Comparison of ENCODE assay signal across 10 mouse cellular contexts in the genomic region with DNA sequence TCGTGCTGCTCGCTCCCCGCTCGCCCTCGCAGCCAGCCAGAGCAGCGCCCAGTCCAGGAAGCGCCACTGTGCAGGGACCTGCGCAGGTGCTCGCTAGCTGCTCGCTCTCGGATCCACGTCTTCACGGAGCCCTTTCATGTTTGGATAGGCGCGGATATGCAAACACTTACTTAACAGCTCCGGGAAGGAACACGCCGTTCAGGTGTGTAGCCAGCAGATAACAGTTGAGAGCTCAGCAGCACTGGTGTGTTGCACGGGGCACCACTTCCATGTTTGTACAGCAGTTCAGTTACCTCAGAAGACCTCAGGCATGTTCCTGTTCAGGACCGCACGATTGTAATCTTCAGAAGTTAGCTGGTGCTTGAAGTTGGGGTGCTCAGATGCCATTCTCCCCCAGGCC. TPM values are rescaled to one million over a fixed set of nuclear protein-coding genes. Genes with fewer than 3 reads are reported as not detected.
DNase-seq lines count a peak whose midpoint lies in the region; ATAC-seq and TF ChIP-seq lines count a peak whose summit lies in the region.
"Had no signal": no experiment of that assay in that cellular context is flagged by ENCODE, and none has a peak within 500 bp of the region (broad histone marks: within the 10 kb centered on the region; RNA-seq: fewer than 3 reads in every experiment).

No protein-coding gene starts in this region.

- peaks cover 2% of the 10 kb centered on the region; the same call in 1 of the 2 replicates for H3K4me1 ChIP-seq in spleen, adult 2 months (ENCODE audit: control insufficient read depth, insufficient read depth, insufficient read length)
- peaks cover 9% of the 10 kb centered on the region; the same call in 1 of the 2 replicates for H3K4me1 ChIP-seq in intestine, embryonic 15.5 days (replicated peaks)
- H3K4me1 ChIP-seq in hindbrain, embryonic 11.5 days (replicated peaks; ENCODE audit: control insufficient read depth, insufficient read depth, low read length), result no peaks in the 10 kb centered on the region
- H3K4me1 ChIP-seq: midbrain, embryonic 15.5 days had no signal

- H3K27ac ChIP-seq in spleen, adult 2 months (ENCODE audit: insufficient read depth, low read length), result peak overlapping the region; percentile 52; the same call in 1 of the 2 replicates
- 0 out of 2 replicates have a peak overlapping the region, but pooled peaks have one; percentile 36 for H3K27ac ChIP-seq in intestine, embryonic 15.5 days
- H3K27ac ChIP-seq in hindbrain, embryonic 11.5 days (ENCODE audit: low read depth, low read length), result no peak overlapping the region
- no peak overlapping the region for H3K27ac ChIP-seq in layer of hippocampus, adult 2 months
- H3K27ac ChIP-seq: midbrain, embryonic 15.5 days had no signal

- DNase-seq in spleen, adult 2 months (ENCODE audit: low read depth in 1 of 2, low spot score in 2 of 2), result no peak
- no peak for DNase-seq in spleen, postnatal 10 days (ENCODE audit: low spot score in 2 of 2)
- no peak for DNase-seq in hindbrain, embryonic 11.5 days (ENCODE audit: low spot score)
- no peak for DNase-seq in layer of hippocampus, adult 2 months (ENCODE audit: low spot score in 2 of 2)
- DNase-seq in gastrocnemius, postnatal 4 days (ENCODE audit: low spot score in 2 of 2), result no peak
- DNase-seq in gastrocnemius, postnatal 14 days, result no peak
- DNase-seq: cerebellum, adult 9-11 months had no signal

- intact Hi-C loops in gastrocnemius, postnatal 14 days (cut with DNase I; ENCODE audit: low total_unique reads), result no loop called here

- no peaks in the 10 kb centered on the region for H3K27me3 ChIP-seq in spleen, adult 2 months (ENCODE audit: control insufficient read depth, insufficient read depth, low read length)
- no peaks in the 10 kb centered on the region for H3K27me3 ChIP-seq in intestine, embryonic 15.5 days (replicated peaks)
- no peaks in the 10 kb centered on the region for H3K27me3 ChIP-seq in hindbrain, embryonic 11.5 days (ENCODE audit: control insufficient read depth, insufficient read depth, low read length)
- H3K27me3 ChIP-seq: midbrain, embryonic 15.5 days had no signal

- peak; percentile 95 for ATAC-seq in intestine, embryonic 15.5 days
- ATAC-seq in megakaryocyte progenitor cell, adult 5-6 weeks (replicated peaks; ENCODE audit: poor library complexity), result peak; percentile 64
- ATAC-seq in hindbrain, embryonic 11.5 days (ENCODE audit: low FRiP score), result no peak
- ATAC-seq: midbrain, embryonic 15.5 days had no signal

- H3K9ac ChIP-seq in intestine, embryonic 15.5 days, result no peak overlapping the region
- H3K9ac ChIP-seq in hindbrain, embryonic 11.5 days (ENCODE audit: low read depth, low read length), result no peak overlapping the region
- H3K9ac ChIP-seq: midbrain, embryonic 15.5 days had no signal

- H3K9me3 ChIP-seq in intestine, embryonic 15.5 days, result no peaks in the 10 kb centered on the region
- H3K9me3 ChIP-seq in hindbrain, embryonic 11.5 days (ENCODE audit: control insufficient read depth, low read length), result no peaks in the 10 kb centered on the region
- H3K9me3 ChIP-seq: midbrain, embryonic 15.5 days had no signal

- H3K4me3 ChIP-seq in spleen, adult 2 months (ENCODE audit: extremely low read depth, insufficient read depth, insufficient read length), result peak overlapping the region; percentile 38; the same call in 1 of the 2 replicates
- H3K4me3 ChIP-seq in intestine, embryonic 15.5 days (replicated peaks), result no peak overlapping the region
- no peak overlapping the region for H3K4me3 ChIP-seq in hindbrain, embryonic 11.5 days (ENCODE audit: low read depth, low read length)
- H3K4me3 ChIP-seq in layer of hippocampus, adult 2 months, result no peak overlapping the region
- H3K4me3 ChIP-seq: midbrain, embryonic 15.5 days had no signal

- WGBS in spleen, adult 2 months, result 58% methylated on average over 21 of the region's 21 CpGs
- WGBS in intestine, embryonic 15.5 days, result 67% methylated on average over 21 of the region's 21 CpGs
- 97% methylated on average over 21 of the region's 21 CpGs for WGBS in hindbrain, embryonic 11.5 days

- no peak overlapping the region for H3K4me2 ChIP-seq in intestine, embryonic 15.5 days (replicated peaks)
- no peak overlapping the region for H3K4me2 ChIP-seq in hindbrain, embryonic 11.5 days (replicated peaks; ENCODE audit: low read depth, low read length)
- H3K4me2 ChIP-seq: midbrain, embryonic 15.5 days had no signal

- H3K36me3 ChIP-seq in spleen, adult 2 months (ENCODE audit: control insufficient read depth, insufficient read depth, low read length), result peaks cover 27% of the 10 kb centered on the region
- peaks cover 29% of the 10 kb centered on the region for H3K36me3 ChIP-seq in intestine, embryonic 15.5 days
- H3K36me3 ChIP-seq in hindbrain, embryonic 11.5 days (ENCODE audit: control insufficient read depth, insufficient read depth, low read length), result peaks cover 4% of the 10 kb centered on the region; the same call in 1 of the 2 replicates

- TF ChIP-seq CTCF in spleen, adult 2 months (IDR thresholded peaks at IDR 0.05; ENCODE audit: extremely low read depth, insufficient read depth, insufficient read length, insufficient replicate concordance), result no peak
- TF ChIP-seq CTCF in layer of hippocampus, adult 2 months (conservative IDR thresholded peaks at IDR 0.05), result no peak

- no peak for TF ChIP-seq POLR2A in spleen, adult 2 months (IDR thresholded peaks at IDR 0.05; ENCODE audit: low read depth, low read length)

RNA-seq across cellular contexts. Expression of a gene that starts 27.2 kb away (rescaled TPM):
- 7.6 and 8.8 TPM in 2 replicates for polyA plus RNA-seq in spleen, adult 2 months (2012; rRNA removed)
- 17.4 and 19.7 TPM in 2 replicates for polyA plus RNA-seq in intestine, embryonic 15.5 days (2015; fragmentation: Nextera tagmentation; extraction: Ambion mirVana)
- total RNA-seq in megakaryocyte progenitor cell, adult 5-6 weeks (2015), result 15.9 and 16.7 TPM in 2 replicates
- total RNA-seq in megakaryocyte progenitor cell, adult 5-6 weeks (2017), result 27.2 and 32.9 TPM in 2 replicates
- 24.8 and 30.2 TPM in 2 replicates for polyA plus RNA-seq in hindbrain, embryonic 11.5 days (2014; fragmentation: Nextera tagmentation; extraction: Ambion mirVana)
- total RNA-seq in layer of hippocampus, adult 2 months (2021), result 10 to 100 TPM; 11.3 TPM
- total RNA-seq in gastrocnemius, postnatal 4 days (2021), result 10 to 100 TPM; 22.7 to 24.8 TPM
- 10 to 100 TPM; 12.5 to 14.6 TPM for total RNA-seq in gastrocnemius, postnatal 14 days (2021)

Comparison
In these comparisons a context has a peak if more than half of its experiments do, and no peak if none do; other contexts are left out.
1. H3K27ac ChIP-seq: peak in spleen, adult 2 months (single experiment) and intestine, embryonic 15.5 days (single experiment); none in hindbrain, embryonic 11.5 days (single experiment) and layer of hippocampus, adult 2 months (single experiment).